Comparison of ENCODE assay signal across 8 mouse cellular contexts in genomic region chr9:101249626-101250025, GRCm38 (mm10). TPM values are rescaled to one million over a fixed set of nuclear protein-coding genes. Genes with fewer than 3 reads are reported as not detected.
DNase-seq lines count a peak whose midpoint lies in the region; ATAC-seq lines count a peak whose summit lies in the region.

No protein-coding gene starts in this region.

- no peak for DNase-seq in hindbrain, embryonic 10.5 days (ENCODE audit: low spot score)
- DNase-seq in hindbrain, embryonic 11.5 days (ENCODE audit: low spot score), result no peak
- peak; percentile 65 for DNase-seq in T-cell, adult 2 months (ENCODE audit: low spot score)
- no peak for DNase-seq in hindbrain, embryonic 14.5 days (ENCODE audit: low spot score)
- peak; percentile 56 for DNase-seq in naive thymus-derived CD4-positive, alpha-beta T cell, adult 2 months (ENCODE audit: low read depth)
- DNase-seq in urinary bladder, postnatal 25 days (ENCODE audit: low spot score), result no peak
- DNase-seq in frontal cortex, postnatal 10 days (ENCODE audit: low spot score in 2 of 2), result no peak
- DNase-seq in urinary bladder, adult 18-20 months (ENCODE audit: low spot score in 2 of 2), result no peak

- H3K36me3 ChIP-seq in hindbrain, embryonic 10.5 days, result no peaks in the 10 kb centered on the region
- H3K36me3 ChIP-seq in hindbrain, embryonic 11.5 days (ENCODE audit: control insufficient read depth, insufficient read depth, low read length), result no peaks in the 10 kb centered on the region
- H3K36me3 ChIP-seq in hindbrain, embryonic 14.5 days (replicated peaks; ENCODE audit: control insufficient read depth, insufficient read depth), result no peaks in the 10 kb centered on the region

- H3K27ac ChIP-seq in hindbrain, embryonic 10.5 days, result no peak overlapping the region
- H3K27ac ChIP-seq in hindbrain, embryonic 11.5 days (ENCODE audit: low read depth, low read length), result no peak overlapping the region
- no peak overlapping the region for H3K27ac ChIP-seq in hindbrain, embryonic 14.5 days

- no peak for ATAC-seq in hindbrain, embryonic 11.5 days (ENCODE audit: low FRiP score)
- ATAC-seq in hindbrain, embryonic 14.5 days (ENCODE audit: low FRiP score), result no peak

- no peaks in the 10 kb centered on the region for H3K9me3 ChIP-seq in hindbrain, embryonic 10.5 days
- H3K9me3 ChIP-seq in hindbrain, embryonic 11.5 days (ENCODE audit: control insufficient read depth, low read length), result no peaks in the 10 kb centered on the region
- no peaks in the 10 kb centered on the region for H3K9me3 ChIP-seq in hindbrain, embryonic 14.5 days (ENCODE audit: control insufficient read depth, low read length)

- no peaks in the 10 kb centered on the region for H3K27me3 ChIP-seq in hindbrain, embryonic 10.5 days (ENCODE audit: insufficient read depth, poor library complexity, severe bottlenecking)
- no peaks in the 10 kb centered on the region for H3K27me3 ChIP-seq in hindbrain, embryonic 11.5 days (ENCODE audit: control insufficient read depth, insufficient read depth, low read length)
- H3K27me3 ChIP-seq in hindbrain, embryonic 14.5 days (ENCODE audit: control insufficient read depth, insufficient read depth, low read length), result no peaks in the 10 kb centered on the region

- no peak overlapping the region for H3K9ac ChIP-seq in hindbrain, embryonic 11.5 days (ENCODE audit: low read depth, low read length)
- peak overlapping the region; percentile 93 for H3K9ac ChIP-seq in hindbrain, embryonic 14.5 days

- peaks cover 19% of the 10 kb centered on the region for H3K4me1 ChIP-seq in hindbrain, embryonic 10.5 days (replicated peaks)
- H3K4me1 ChIP-seq in hindbrain, embryonic 11.5 days (replicated peaks; ENCODE audit: control insufficient read depth, insufficient read depth, low read length), result no peaks in the 10 kb centered on the region
- peaks cover 22% of the 10 kb centered on the region for H3K4me1 ChIP-seq in hindbrain, embryonic 14.5 days (replicated peaks; ENCODE audit: control insufficient read depth, insufficient read depth, low read length)

- WGBS in hindbrain, embryonic 10.5 days, result 80% methylated on average over 4 of the region's 4 CpGs
- WGBS in hindbrain, embryonic 11.5 days, result 75% methylated on average over 4 of the region's 4 CpGs
- WGBS in hindbrain, embryonic 14.5 days, result 64% methylated on average over 4 of the region's 4 CpGs

- no peak overlapping the region for H3K4me2 ChIP-seq in hindbrain, embryonic 11.5 days (replicated peaks; ENCODE audit: low read depth, low read length)
- H3K4me2 ChIP-seq in hindbrain, embryonic 14.5 days (replicated peaks), result peak overlapping the region; percentile 65

- H3K4me3 ChIP-seq in hindbrain, embryonic 10.5 days, result peak overlapping the region; percentile 84; the same call in 1 of the 2 replicates
- H3K4me3 ChIP-seq in hindbrain, embryonic 11.5 days (ENCODE audit: low read depth, low read length), result no peak overlapping the region
- peak overlapping the region; percentile 81 for H3K4me3 ChIP-seq in hindbrain, embryonic 14.5 days (replicated peaks; ENCODE audit: low read length)

RNA-seq across cellular contexts. Expression of gene Ppp2r3a, which starts 2.0 kb away (rescaled TPM):
- 9.0 and 9.5 TPM in 2 replicates for polyA plus RNA-seq in hindbrain, embryonic 10.5 days (2016; fragmentation: Nextera tagmentation; extraction: Ambion mirVana)
- 18.0 and 21.4 TPM in 2 replicates for polyA plus RNA-seq in hindbrain, embryonic 11.5 days (2014; fragmentation: Nextera tagmentation; extraction: Ambion mirVana)
- polyA plus RNA-seq in hindbrain, embryonic 14.5 days (2014; fragmentation: Nextera tagmentation; extraction: Ambion mirVana), result 30.2 and 33.9 TPM in 2 replicates

Comparison
In these comparisons a context has a peak if more than half of its experiments do, and no peak if none do; other contexts are left out.
1. DNase-seq: peak in T-cell, adult 2 months (single experiment) and naive thymus-derived CD4-positive, alpha-beta T cell, adult 2 months (single experiment); none in hindbrain, embryonic 10.5 days (single experiment), hindbrain, embryonic 11.5 days (single experiment), hindbrain, embryonic 14.5 days (single experiment), urinary bladder, postnatal 25 days (single experiment), frontal cortex, postnatal 10 days (0 of 2) and urinary bladder, adult 18-20 months (0 of 2).